ENCODE assay signal across 8 mouse cellular contexts in genomic region chr5:72817523-72818091, GRCm38 (mm10). TPM values are rescaled to one million over a fixed set of nuclear protein-coding genes. Genes with fewer than 3 reads are reported as not detected.
DNase-seq lines count a peak whose midpoint lies in the region; ATAC-seq and TF ChIP-seq lines count a peak whose summit lies in the region.

No protein-coding gene starts in this region.

- no peak overlapping the region for H3K4me2 ChIP-seq in lung, postnatal 0 days (replicated peaks; ENCODE audit: low read depth, low read length)
- no peak overlapping the region for H3K4me2 ChIP-seq in embryonic facial prominence, embryonic 15.5 days (replicated peaks)
- peak overlapping the region; percentile 28 for H3K4me2 ChIP-seq in liver, embryonic 13.5 days

- H3K27me3 ChIP-seq in lung, postnatal 0 days (replicated peaks; ENCODE audit: insufficient read depth, low read length), result no peaks in the 10 kb centered on the region
- H3K27me3 ChIP-seq in embryonic facial prominence, embryonic 15.5 days, result no peaks in the 10 kb centered on the region
- no peaks in the 10 kb centered on the region for H3K27me3 ChIP-seq in liver, embryonic 13.5 days

- no peak for ATAC-seq in lung, postnatal 0 days
- ATAC-seq in embryonic facial prominence, embryonic 15.5 days (ENCODE audit: insufficient number of reproducible peaks, low FRiP score, low TSS enrichment, low read depth), result no peak; the same call in 1 of the 2 replicates
- 0 out of 2 replicates have a peak, but pooled peaks have one; percentile 41 for ATAC-seq in liver, embryonic 13.5 days (ENCODE audit: low read depth)
- ATAC-seq in neutrophil, adult 5-6 weeks (ENCODE audit: extremely low read depth, insufficient number of reproducible peaks, low FRiP score, poor library complexity, severe bottlenecking), result peak; percentile 76

- no peaks in the 10 kb centered on the region for H3K4me1 ChIP-seq in lung, postnatal 0 days (ENCODE audit: insufficient read depth, low read depth, low read length)
- H3K4me1 ChIP-seq in embryonic facial prominence, embryonic 15.5 days, result no peaks in the 10 kb centered on the region
- H3K4me1 ChIP-seq in liver, embryonic 13.5 days (replicated peaks), result peaks cover 16% of the 10 kb centered on the region

- no peak overlapping the region for H3K4me3 ChIP-seq in lung, postnatal 0 days (ENCODE audit: low read depth, low read length)
- H3K4me3 ChIP-seq in embryonic facial prominence, embryonic 15.5 days (replicated peaks), result no peak overlapping the region
- H3K4me3 ChIP-seq in liver, embryonic 13.5 days (replicated peaks), result no peak overlapping the region

- no peak overlapping the region for H3K9ac ChIP-seq in lung, postnatal 0 days (replicated peaks; ENCODE audit: low read depth)
- no peak overlapping the region for H3K9ac ChIP-seq in embryonic facial prominence, embryonic 15.5 days
- 0 out of 2 replicates have a peak overlapping the region, but pooled peaks have one; percentile 3 for H3K9ac ChIP-seq in liver, embryonic 13.5 days

- no peak for TF ChIP-seq EP300 in lung, postnatal 0 days (IDR thresholded peaks at IDR 0.05)

- no peak overlapping the region for H3K27ac ChIP-seq in lung, postnatal 0 days (ENCODE audit: low read length)
- H3K27ac ChIP-seq in embryonic facial prominence, embryonic 15.5 days (replicated peaks), result peak overlapping the region; percentile 3; the same call in 1 of the 2 replicates
- no peak overlapping the region for H3K27ac ChIP-seq in liver, embryonic 13.5 days

- WGBS in lung, postnatal 0 days, result 27% methylated on average over 10 of the region's 10 CpGs
- WGBS in embryonic facial prominence, embryonic 15.5 days, result 47% methylated on average over 10 of the region's 10 CpGs
- 9% methylated on average over 10 of the region's 10 CpGs for WGBS in liver, embryonic 13.5 days (ENCODE audit: insufficient replicate concordance)

- no peaks in the 10 kb centered on the region for H3K36me3 ChIP-seq in lung, postnatal 0 days (ENCODE audit: insufficient read depth, low read length)
- H3K36me3 ChIP-seq in embryonic facial prominence, embryonic 15.5 days, result no peaks in the 10 kb centered on the region
- H3K36me3 ChIP-seq in liver, embryonic 13.5 days, result no peaks in the 10 kb centered on the region

- peak; percentile 30 for DNase-seq in lung, postnatal 0 days (ENCODE audit: low spot score)
- DNase-seq in lung, postnatal 14 days, result no peak
- peak; percentile 8 for DNase-seq in liver, embryonic 13.5 days
- no peak for DNase-seq in layer of hippocampus, postnatal 36 days
- no peak for DNase-seq in adrenal gland, postnatal 10 days
- DNase-seq in left cerebral cortex, adult 8-10 months (ENCODE audit: low spot score in 2 of 2), result no peak

- no peaks in the 10 kb centered on the region for H3K9me3 ChIP-seq in lung, postnatal 0 days (ENCODE audit: low read length)
- no peaks in the 10 kb centered on the region for H3K9me3 ChIP-seq in embryonic facial prominence, embryonic 15.5 days (replicated peaks)
- no peaks in the 10 kb centered on the region for H3K9me3 ChIP-seq in liver, embryonic 13.5 days (replicated peaks)

- no peak for TF ChIP-seq CTCF in lung, postnatal 0 days (IDR thresholded peaks at IDR 0.05)

RNA-seq across cellular contexts. Expression of gene Tec, which starts 50.7 kb away (rescaled TPM):
- 4.2 and 4.6 TPM in 2 replicates for polyA plus RNA-seq in lung, postnatal 0 days (2015; fragmentation: Nextera tagmentation; extraction: Ambion mirVana)
- 7.4 and 7.9 TPM in 2 replicates for polyA plus RNA-seq in embryonic facial prominence, embryonic 15.5 days (2015; fragmentation: Nextera tagmentation; extraction: Ambion mirVana)
- polyA plus RNA-seq in liver, embryonic 13.5 days (2015; fragmentation: Nextera tagmentation; extraction: Ambion mirVana), result 3.9 and 5.2 TPM in 2 replicates
- total RNA-seq in neutrophil, adult 5-6 weeks (2017), result 145 and 155 TPM in 2 replicates
- total RNA-seq in layer of hippocampus, postnatal 36 days (2021), result 1 to 10 TPM; 1.8 to 2.0 TPM
- total RNA-seq in adrenal gland, postnatal 10 days (2021), result 1 to 10 TPM; 3.5 to 4.9 TPM
- 1 to 10 TPM; 2.4 to 6.6 (median 3.9) TPM for total RNA-seq in left cerebral cortex, adult 8-10 months (2022)

Comparison
In these comparisons a context has a peak if more than half of its experiments do, and no peak if none do; other contexts are left out.
1. DNase-seq: peak in lung, postnatal 0 days (single experiment) and liver, embryonic 13.5 days (single experiment); none in lung, postnatal 14 days (single experiment), layer of hippocampus, postnatal 36 days (0 of 2), adrenal gland, postnatal 10 days (single experiment) and left cerebral cortex, adult 8-10 months (0 of 2).
2. ATAC-seq: peak in liver, embryonic 13.5 days (single experiment) and neutrophil, adult 5-6 weeks (single experiment); none in lung, postnatal 0 days (single experiment) and embryonic facial prominence, embryonic 15.5 days (single experiment).
3. RNA of gene Tec, which starts 50.7 kb away (total RNA-seq): 145 to 155 TPM in neutrophil, adult 5-6 weeks; 2.4 to 6.6 TPM in left cerebral cortex, adult 8-10 months, 3.5 to 4.9 TPM in adrenal gland, postnatal 10 days and 1.8 to 2.0 TPM in layer of hippocampus, postnatal 36 days; every median in the first group is over 10 times any median in the second.